Mouse (Mus musculus) bone marrow, adult 2 months (tissue): ENCODE data around the gene Mms19. TPM values are rescaled to one million over a fixed set of nuclear protein-coding genes. Genes with fewer than 3 reads are reported as not detected.

Source experiments
- H3K27ac ChIP-seq: fragments of 200-500 bp; 2 replicates; pipeline ENCODE4 v1.5.1; 2012; ENCODE audit warnings: low read depth, mild to moderate bottlenecking, control low read depth, inconsistent platforms, low read length; ENCODE audit not compliant: control insufficient read depth, poor library complexity, insufficient read depth
- H3K4me1 ChIP-seq: fragments of 200-500 bp; 2 replicates; pipeline ENCODE4 v1.6.1; 2011; ENCODE audit warnings: low read length; ENCODE audit not compliant: control insufficient read depth, insufficient read depth
- H3K4me3 ChIP-seq: fragments of 200-500 bp; replicated peaks from 2 replicates; pipeline ENCODE3; 2011; ENCODE audit warnings: mild to moderate bottlenecking, low read depth, low read length, control low read depth; ENCODE audit not compliant: control insufficient read depth
- CTCF ChIP-seq: fragments of 200-500 bp; IDR thresholded peaks from 2 replicates; pipeline ENCODE4 v1.5.1; 2011; ENCODE audit warnings: low read length, control low read depth; ENCODE audit not compliant: control insufficient read depth, insufficient read depth
- POLR2A ChIP-seq: fragments of 200-500 bp; IDR thresholded peaks from 2 replicates; pipeline ENCODE4 v1.6.1; 2011; ENCODE audit warnings: low read depth, mild to moderate bottlenecking, control low read depth, low read length, borderline replicate concordance; ENCODE audit not compliant: control insufficient read depth
- WGBS: fragments of 180-500 bp; shearing (Covaris S2); methylation state at CpG from one replicate; pipeline ENCODE4 v1.1.7; 2018; 5-methylcytosine and 5-hydroxymethylcytosine counted together
- polyA plus RNA-seq: library from polyadenylated mRNA; stranded (reverse); fragments of >200 nt; gene quantifications from 2 replicates; pipeline ENCODE4 v1.2.4, GENCODE M21; 2011; ENCODE audit warnings: low replicate concordance; ENCODE audit not compliant: missing spikeins, insufficient read depth, insufficient read length

Gene Mms19
- polyA plus RNA-seq, 1 experiment, result 45.8 TPM

DNA sequence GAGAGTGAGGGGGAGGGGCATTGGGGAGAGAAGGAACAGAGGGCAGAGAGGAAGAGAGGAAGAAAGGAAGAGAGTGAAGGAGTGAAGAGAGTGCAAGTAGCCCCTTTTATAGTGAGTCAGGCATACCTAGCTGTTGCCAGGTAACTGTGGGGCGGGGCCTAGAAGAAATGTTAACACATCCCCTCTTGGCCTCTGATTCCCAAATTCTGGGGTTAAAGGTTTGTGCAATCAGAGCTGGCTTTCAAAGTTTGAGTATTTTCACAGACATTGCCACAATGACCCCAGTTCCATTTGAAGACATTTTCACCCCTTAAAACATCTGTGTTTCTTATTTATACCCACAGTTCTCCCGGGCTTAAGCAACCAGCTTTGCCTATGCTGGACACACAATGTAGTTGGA, 75.7 kb downstream of the Mms19 start:
- 78% methylated on average over 2 of the region's 2 CpGs for WGBS
- H3K4me3 ChIP-seq, result no peak overlapping the region
- H3K4me1 ChIP-seq, result peaks cover 7% of the 10 kb centered on the region
- H3K27ac ChIP-seq, result no peak overlapping the region
- TF ChIP-seq POLR2A (no peak), CTCF (no peak)

DNA sequence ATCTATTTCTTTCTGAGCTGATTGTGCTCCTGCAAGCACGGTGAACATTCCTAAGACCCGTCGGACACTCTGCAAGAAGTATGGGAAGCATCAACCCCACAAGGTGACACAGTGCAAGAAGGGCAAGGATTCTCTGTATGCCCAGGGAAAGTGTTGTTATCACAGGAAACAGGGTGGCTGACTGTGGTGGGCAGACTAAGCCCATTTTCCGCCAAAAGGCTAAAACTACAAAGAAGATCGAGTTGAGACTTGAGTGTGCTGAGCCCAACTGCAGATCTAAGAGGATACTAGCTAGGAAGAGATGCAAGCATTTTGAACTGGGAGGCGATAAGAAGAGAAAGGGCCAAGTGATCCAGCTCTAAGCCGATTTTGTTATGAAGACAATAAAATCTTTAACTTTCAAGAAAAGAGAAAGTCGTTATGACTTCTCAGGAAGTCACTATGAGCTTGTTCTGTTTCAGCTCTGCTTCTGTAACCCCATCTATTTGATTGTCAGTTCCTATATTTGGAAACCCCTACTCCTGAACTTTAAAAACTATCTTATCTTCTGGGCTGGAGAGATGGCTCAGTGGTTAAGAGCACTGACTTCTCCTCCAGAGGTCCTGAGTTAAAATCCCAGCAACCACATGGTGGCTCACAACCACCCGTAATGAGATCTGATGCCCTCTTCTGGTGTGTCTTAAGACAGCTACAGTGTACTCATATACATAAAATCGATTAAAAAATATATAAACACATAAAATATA, 77.9 kb downstream of the Mms19 start:
- Histone ChIP-seq H3K4me3 (no peak overlapping the region), H3K4me1 (peaks cover 12% of the 10 kb centered on the region), H3K27ac (no peak overlapping the region)
- no peak for TF ChIP-seq POLR2A
- TF ChIP-seq CTCF, result no peak
- 20% methylated on average over 10 of the region's 10 CpGs for WGBS

DNA sequence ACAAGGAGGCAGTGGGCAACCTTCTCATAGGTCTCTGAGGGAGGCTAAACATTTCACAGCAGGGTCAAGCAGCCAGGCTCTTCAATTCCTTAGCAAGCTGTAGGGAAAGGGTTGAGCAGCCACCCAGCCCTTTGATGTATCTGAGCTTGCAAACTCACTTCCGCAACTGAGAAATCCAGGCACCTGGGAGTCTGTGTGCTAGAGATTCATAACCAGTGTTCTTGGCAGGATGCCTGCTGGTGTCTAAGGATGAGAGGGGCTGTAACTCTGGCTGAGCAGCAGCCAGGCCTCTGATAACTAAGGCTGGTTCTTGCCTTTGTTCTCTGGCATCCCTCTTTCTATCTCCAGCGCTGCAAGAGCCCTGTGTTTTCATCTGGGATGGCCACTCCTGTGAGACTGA, 79.3 kb downstream of the Mms19 start:
- TF ChIP-seq CTCF (no peak), POLR2A (no peak)
- peak overlapping the region; percentile 86 for H3K27ac ChIP-seq
- peaks cover 8% of the 10 kb centered on the region; the same call in 1 of the 2 replicates for H3K4me1 ChIP-seq
- 19% methylated on average over 2 of the region's 2 CpGs for WGBS
- no peak overlapping the region for H3K4me3 ChIP-seq

DNA sequence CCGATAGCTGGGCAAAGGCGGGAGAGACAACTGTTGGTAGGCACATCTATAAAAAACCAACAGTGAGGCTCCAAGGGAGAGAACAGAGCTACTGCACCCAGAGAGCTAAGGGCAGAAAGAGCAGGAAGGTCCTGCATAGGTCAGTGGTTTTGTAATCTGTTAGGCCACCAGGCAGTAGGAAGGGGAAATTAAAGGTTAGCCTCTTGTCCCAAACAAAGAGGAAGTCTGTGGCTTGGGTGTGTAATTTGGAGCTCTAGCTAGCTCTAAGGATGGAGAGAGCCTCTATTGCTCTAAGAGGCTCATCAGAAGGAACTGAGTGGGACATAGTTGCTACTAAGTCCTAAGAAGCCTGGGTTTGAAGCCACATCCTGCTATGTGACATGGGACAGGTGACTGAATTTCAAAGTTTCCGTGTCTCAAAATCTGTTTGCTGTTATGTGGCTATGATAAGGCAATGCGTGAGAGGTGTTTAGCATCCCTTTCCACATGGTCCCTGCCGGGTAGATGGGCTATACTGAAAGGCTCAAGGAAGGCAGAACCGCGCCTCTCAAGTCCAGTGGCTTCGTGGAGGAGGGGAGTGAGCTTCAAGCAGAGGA, 80.4 kb downstream of the Mms19 start:
- peaks cover 8% of the 10 kb centered on the region; the same call in 1 of the 2 replicates for H3K4me1 ChIP-seq
- 10% methylated on average over 8 of the region's 8 CpGs for WGBS
- H3K27ac ChIP-seq, result peak overlapping the region; percentile 92
- H3K4me3 ChIP-seq, result peak overlapping the region; percentile 43
- TF ChIP-seq CTCF (no peak), POLR2A (no peak)

DNA sequence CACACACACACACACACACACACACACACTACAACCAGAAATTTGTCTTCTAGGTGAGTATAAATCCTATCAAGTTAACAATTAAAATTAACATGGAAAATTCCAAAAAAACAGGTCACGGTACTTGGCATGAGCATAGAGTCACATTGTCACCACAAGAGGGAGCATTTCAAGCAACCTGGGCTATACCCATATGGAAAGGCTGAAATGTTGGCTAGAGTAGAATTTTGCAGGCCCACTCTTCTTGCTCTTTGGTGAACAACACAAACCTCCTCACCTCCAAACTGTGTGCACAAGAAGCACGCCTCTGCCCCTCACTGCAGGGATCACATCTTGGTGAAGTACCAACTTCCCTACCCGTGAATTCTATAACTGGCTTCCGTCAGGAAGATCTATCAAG, 82.1 kb downstream of the Mms19 start:
- H3K4me3 ChIP-seq, result no peak overlapping the region
- H3K27ac ChIP-seq, result no peak overlapping the region
- TF ChIP-seq POLR2A (no peak), CTCF (0 out of 2 replicates have a peak, but pooled peaks have one; percentile 18)
- WGBS, result 45% methylated on average over 4 of the region's 4 CpGs
- peaks cover 8% of the 10 kb centered on the region; the same call in 1 of the 2 replicates for H3K4me1 ChIP-seq

DNA sequence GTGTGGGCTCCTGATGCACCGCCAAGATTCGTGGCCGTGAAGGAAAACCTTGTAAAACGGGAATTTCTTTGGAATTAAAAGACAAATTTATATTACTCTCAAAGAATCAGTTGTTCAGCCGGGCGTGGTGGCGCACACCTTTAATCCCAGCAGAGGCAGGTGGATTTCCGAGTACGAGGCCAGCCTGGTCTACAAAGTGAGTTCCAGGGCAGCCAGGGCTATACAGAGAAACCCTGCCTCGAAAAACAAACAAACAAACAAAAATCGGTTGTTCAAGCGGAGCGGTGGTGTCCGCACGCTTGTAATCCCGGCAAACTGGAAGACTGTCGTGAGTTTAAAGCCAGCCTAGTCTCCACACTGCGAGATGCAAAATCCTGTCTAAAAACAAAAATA, 84.6 kb downstream of the Mms19 start:
- no peak overlapping the region for H3K27ac ChIP-seq

DNA sequence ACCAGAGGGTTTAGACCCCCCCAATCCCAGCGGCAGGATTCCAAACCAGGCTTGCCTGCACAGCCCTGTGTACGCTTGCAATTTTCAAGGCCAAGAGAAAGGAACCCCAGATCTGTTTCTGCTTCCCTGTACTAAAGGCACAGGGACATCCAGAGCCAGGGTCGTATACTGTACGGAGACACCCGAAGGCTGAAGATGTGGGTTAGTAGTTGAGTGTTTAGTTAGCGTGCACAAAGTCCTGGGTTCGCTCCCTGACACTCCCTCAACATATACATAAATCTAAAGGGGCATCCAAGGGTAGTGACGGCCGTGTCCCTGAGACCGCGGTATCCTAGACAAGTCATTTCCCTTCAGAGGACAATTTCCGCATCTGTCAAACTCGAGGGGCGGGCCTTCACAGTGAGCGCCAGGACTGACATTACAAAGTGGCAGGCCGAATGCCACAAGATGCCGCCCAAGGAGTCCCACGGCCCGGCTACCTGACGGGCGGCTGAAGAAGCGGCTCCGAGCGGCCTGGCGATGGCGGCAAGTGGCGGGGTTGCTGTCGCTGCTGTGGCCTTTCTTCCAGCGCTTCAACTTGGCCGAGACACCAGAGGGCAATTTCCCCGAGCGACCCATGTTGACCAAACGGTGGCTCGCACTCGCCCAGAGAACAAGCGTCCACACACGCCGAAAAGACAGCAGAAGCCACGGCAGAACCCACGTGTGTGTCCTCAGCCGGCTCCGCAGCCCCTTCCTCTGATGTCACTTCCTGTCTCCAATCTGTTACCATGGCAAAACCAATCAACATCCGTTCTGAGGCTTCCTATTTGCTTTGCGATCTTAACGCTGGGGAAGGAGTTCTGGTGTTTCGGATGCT, 85.3 kb downstream of the Mms19 start, which contains the start of gene Rrp12:
Rrp12 (minus strand) TSS at position 714 of the 859 bp plus-strand sequence.
- under 1% methylated on average over 46 of the region's 46 CpGs for WGBS
- TF ChIP-seq CTCF, result no peak
- TF ChIP-seq POLR2A, result 0 out of 2 replicates have a peak, but pooled peaks have one; percentile 34
- H3K4me3 ChIP-seq, result peak within 1 kb of the TSS; percentile 86
- H3K4me1 ChIP-seq, result peaks cover 5% of the 10 kb centered on the region; the same call in 1 of the 2 replicates
- peak within 1 kb of the TSS; percentile 62 for H3K27ac ChIP-seq

More for the DNA sequence above, 84.6 kb downstream of the Mms19 start:
- TF ChIP-seq CTCF, result no peak
- TF ChIP-seq POLR2A, result no peak
- Histone ChIP-seq H3K4me3 (peak overlapping the region; percentile 86), H3K4me1 (peaks cover 5% of the 10 kb centered on the region; the same call in 1 of the 2 replicates)
- 22% methylated on average over 18 of the region's 18 CpGs for WGBS

DNA sequence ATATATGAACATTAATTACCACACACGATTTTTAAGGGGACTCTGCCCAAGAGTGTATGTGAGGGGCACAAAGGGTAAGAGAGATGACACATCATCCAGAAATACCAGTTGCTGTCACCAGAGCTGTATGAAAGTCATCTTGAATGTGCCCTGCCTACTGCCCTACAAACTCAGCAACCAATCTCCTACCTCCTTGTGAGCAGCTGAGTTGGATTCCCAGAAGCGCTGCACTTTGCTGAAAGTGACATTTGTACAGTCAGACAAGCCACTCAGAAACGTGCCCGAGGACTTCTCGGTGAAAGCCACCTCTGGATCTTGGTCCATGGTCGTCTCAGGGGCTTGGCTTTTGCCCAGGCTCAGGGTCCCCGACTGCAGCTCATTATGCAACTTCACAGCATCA, 86.0 kb downstream of the Mms19 start:
- H3K27ac ChIP-seq, result no peak overlapping the region
- H3K4me3 ChIP-seq, result peak overlapping the region; percentile 5
- TF ChIP-seq POLR2A (no peak), CTCF (no peak)
- peaks cover 3% of the 10 kb centered on the region; the same call in 1 of the 2 replicates for H3K4me1 ChIP-seq
- 32% methylated on average over 7 of the region's 7 CpGs for WGBS

Other genes with a start within 250 kb of the Mms19 start
- gene Slit1, start 237.5 kb downstream of the Mms19 start, polyA plus RNA-seq, result 0.50 and 2.7 TPM in 2 replicates
- 25.5 and 26.6 TPM in 2 replicates for gene Arhgap19, start 179.1 kb downstream of the Mms19 start, polyA plus RNA-seq
- gene Frat1, start 151.2 kb downstream of the Mms19 start, polyA plus RNA-seq, result 6.4 and 12.0 TPM in 2 replicates
- gene Frat2, start 133.0 kb downstream of the Mms19 start, polyA plus RNA-seq, result 4.5 and 9.7 TPM in 2 replicates
- 5.8 and 12.5 TPM in 2 replicates for gene Rrp12, start 85.0 kb downstream of the Mms19 start, polyA plus RNA-seq
- gene Pgam1, start 69.2 kb downstream of the Mms19 start, polyA plus RNA-seq, result 47.1 and 160 TPM in 2 replicates
- gene Exosc1, start 47.7 kb downstream of the Mms19 start, polyA plus RNA-seq, result 16.4 and 24.6 TPM in 2 replicates
- 27.4 and 59.8 TPM in 2 replicates for gene Zdhhc16, start 47.7 kb downstream of the Mms19 start, polyA plus RNA-seq
- 6.0 and 10.2 TPM in 2 replicates for gene Ubtd1, start 606 bp upstream of the Mms19 start, polyA plus RNA-seq
- not detected in 2 replicates for gene Ankrd2, start 54.8 kb upstream of the Mms19 start, polyA plus RNA-seq
- 1.8 TPM in 1 of 2 replicates, not detected in the other for gene Hoga1, start 64.5 kb upstream of the Mms19 start, polyA plus RNA-seq
- not detected in 2 replicates for gene 4933411K16Rik, start 71.1 kb upstream of the Mms19 start, polyA plus RNA-seq
- gene Morn4, start 105.2 kb upstream of the Mms19 start, polyA plus RNA-seq, result 1.4 TPM in 1 of 2 replicates, not detected in the other
- gene Pi4k2a, start 109.3 kb upstream of the Mms19 start, polyA plus RNA-seq, result 6.6 and 11.5 TPM in 2 replicates
- gene Avpi1, start 147.9 kb upstream of the Mms19 start, polyA plus RNA-seq, result 2.9 TPM in 1 of 2 replicates, not detected in the other
- gene Marveld1, start 166.2 kb upstream of the Mms19 start, polyA plus RNA-seq, result 8.4 and 16.9 TPM in 2 replicates
- 20.8 and 53.1 TPM in 2 replicates for gene Zfyve27, start 182.8 kb upstream of the Mms19 start, polyA plus RNA-seq
- gene Sfrp5, start 221.1 kb upstream of the Mms19 start, polyA plus RNA-seq, result not detected in 2 replicates